ENCODE assay signal across 8 mouse cellular contexts in the genomic region with DNA sequence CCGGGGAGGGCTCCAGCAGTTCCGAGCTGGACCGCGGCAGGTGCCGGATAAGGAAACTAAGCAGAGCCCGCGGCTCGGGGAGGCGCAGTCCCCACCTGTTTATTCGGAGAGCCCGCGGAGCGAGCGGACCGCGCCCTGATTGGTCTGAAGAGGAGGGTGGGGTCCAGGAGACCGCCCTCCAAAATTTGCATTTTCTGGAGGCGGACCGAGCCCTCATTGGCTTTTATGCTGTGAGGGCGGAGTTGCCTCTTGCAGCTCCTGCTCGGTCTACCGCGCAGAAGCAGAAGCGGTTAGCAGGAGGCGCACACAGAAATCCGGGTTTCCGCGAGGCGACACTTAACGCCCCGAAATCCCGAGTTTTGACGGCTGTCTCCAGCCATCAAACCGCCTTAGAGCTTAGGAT. TPM values are rescaled to one million over a fixed set of nuclear protein-coding genes. Genes with fewer than 3 reads are reported as not detected.
DNase-seq lines count a peak whose midpoint lies in the region; ATAC-seq and TF ChIP-seq lines count a peak whose summit lies in the region.

No protein-coding gene starts in this region.

- WGBS in limb, embryonic 15.5 days, result under 1% methylated on average over 34 of the region's 34 CpGs

- H3K27me3 ChIP-seq in limb, embryonic 15.5 days, result peaks cover 93% of the 10 kb centered on the region

- no peak overlapping the region for H3K9ac ChIP-seq in limb, embryonic 15.5 days

- ATAC-seq in limb, embryonic 15.5 days (ENCODE audit: insufficient number of reproducible peaks, low FRiP score, low TSS enrichment, low read depth), result peak; percentile 80

- no peak for TF ChIP-seq CTCF in embryonic fibroblast, embryonic 13.5 days (IDR thresholded peaks at IDR 0.05; ENCODE audit: borderline replicate concordance, insufficient read depth, low read length)

- no peak overlapping the region for H3K4me3 ChIP-seq in embryonic fibroblast, embryonic 13.5 days (ENCODE audit: insufficient read depth, low read length)
- H3K4me3 ChIP-seq in limb, embryonic 15.5 days, result peak overlapping the region; percentile 30

- H3K27ac ChIP-seq in embryonic fibroblast, embryonic 13.5 days (ENCODE audit: insufficient read depth, low read length), result no peak overlapping the region
- H3K27ac ChIP-seq in limb, embryonic 15.5 days, result no peak overlapping the region

- no peaks in the 10 kb centered on the region for H3K9me3 ChIP-seq in limb, embryonic 15.5 days

- H3K4me1 ChIP-seq in embryonic fibroblast, embryonic 13.5 days (ENCODE audit: control insufficient read depth, insufficient read depth, low read length), result no peaks in the 10 kb centered on the region
- peaks cover 13% of the 10 kb centered on the region for H3K4me1 ChIP-seq in limb, embryonic 15.5 days

- peak; percentile 87 to 90 for DNase-seq in B cell, adult 2 months
- DNase-seq in brain, adult 2 months (ENCODE audit: low read depth, low spot score), result peak; percentile 96
- peak; percentile 86 to 91 for DNase-seq in heart, adult 9 months (ENCODE audit: low spot score in 2 of 2)
- DNase-seq in kidney, adult 9 months, result peak; percentile 91
- DNase-seq in monocyte, adult 2 months (ENCODE audit: low read depth in 1 of 2, low spot score in 2 of 2), result peak; percentile 60 to 78
- peak; percentile 90 for DNase-seq in spleen, postnatal 36 days (ENCODE audit: low spot score in 2 of 2)

- no peaks in the 10 kb centered on the region for H3K36me3 ChIP-seq in limb, embryonic 15.5 days

- H3K4me2 ChIP-seq in limb, embryonic 15.5 days, result peak overlapping the region; percentile 55

- 0 out of 2 replicates have a peak, but pooled peaks have one; percentile 43 for TF ChIP-seq POLR2A in embryonic fibroblast, embryonic 13.5 days (IDR thresholded peaks at IDR 0.05; ENCODE audit: low read depth, low read length)

RNA-seq across cellular contexts. Expression of gene Pth2, which starts 1.4 kb away (rescaled TPM):
- polyA plus RNA-seq in embryonic fibroblast, embryonic 13.5 days (2011; ENCODE audit: insufficient read length, low read depth, missing spikeins), result not detected in 2 replicates
- polyA plus RNA-seq in limb, embryonic 15.5 days (2015; fragmentation: Nextera tagmentation; extraction: Ambion mirVana), result not detected in 2 replicates

RNA-seq across cellular contexts. Expression of gene Gfy, which starts 2.8 kb away (rescaled TPM):
- not detected in 2 replicates for polyA plus RNA-seq in embryonic fibroblast, embryonic 13.5 days (2011; ENCODE audit: insufficient read length, low read depth, missing spikeins)
- polyA plus RNA-seq in limb, embryonic 15.5 days (2015; fragmentation: Nextera tagmentation; extraction: Ambion mirVana), result not detected in 2 replicates

RNA-seq across cellular contexts. Expression of gene Slc17a7, which starts 18.5 kb away (rescaled TPM):
- 0.28 and 0.58 TPM in 2 replicates for polyA plus RNA-seq in embryonic fibroblast, embryonic 13.5 days (2011; ENCODE audit: insufficient read length, low read depth, missing spikeins)
- 0.12 and 0.24 TPM in 2 replicates for polyA plus RNA-seq in limb, embryonic 15.5 days (2015; fragmentation: Nextera tagmentation; extraction: Ambion mirVana)

RNA-seq across cellular contexts. Expression of gene Ccdc155, which starts 22.5 kb away (rescaled TPM):
- polyA plus RNA-seq in embryonic fibroblast, embryonic 13.5 days (2011; ENCODE audit: insufficient read length, low read depth, missing spikeins), result not detected in 2 replicates
- polyA plus RNA-seq in limb, embryonic 15.5 days (2015; fragmentation: Nextera tagmentation; extraction: Ambion mirVana), result 1.2 and 2.7 TPM in 2 replicates

RNA-seq across cellular contexts. Expression of gene Aldh16a1, which starts 27.8 kb away (rescaled TPM):
- 24.9 and 25.0 TPM in 2 replicates for polyA plus RNA-seq in embryonic fibroblast, embryonic 13.5 days (2011; ENCODE audit: insufficient read length, low read depth, missing spikeins)
- polyA plus RNA-seq in limb, embryonic 15.5 days (2015; fragmentation: Nextera tagmentation; extraction: Ambion mirVana), result 44.1 and 49.1 TPM in 2 replicates
